Mouse (Mus musculus): ENCODE results near the gene Pi4k2a.

DNA sequence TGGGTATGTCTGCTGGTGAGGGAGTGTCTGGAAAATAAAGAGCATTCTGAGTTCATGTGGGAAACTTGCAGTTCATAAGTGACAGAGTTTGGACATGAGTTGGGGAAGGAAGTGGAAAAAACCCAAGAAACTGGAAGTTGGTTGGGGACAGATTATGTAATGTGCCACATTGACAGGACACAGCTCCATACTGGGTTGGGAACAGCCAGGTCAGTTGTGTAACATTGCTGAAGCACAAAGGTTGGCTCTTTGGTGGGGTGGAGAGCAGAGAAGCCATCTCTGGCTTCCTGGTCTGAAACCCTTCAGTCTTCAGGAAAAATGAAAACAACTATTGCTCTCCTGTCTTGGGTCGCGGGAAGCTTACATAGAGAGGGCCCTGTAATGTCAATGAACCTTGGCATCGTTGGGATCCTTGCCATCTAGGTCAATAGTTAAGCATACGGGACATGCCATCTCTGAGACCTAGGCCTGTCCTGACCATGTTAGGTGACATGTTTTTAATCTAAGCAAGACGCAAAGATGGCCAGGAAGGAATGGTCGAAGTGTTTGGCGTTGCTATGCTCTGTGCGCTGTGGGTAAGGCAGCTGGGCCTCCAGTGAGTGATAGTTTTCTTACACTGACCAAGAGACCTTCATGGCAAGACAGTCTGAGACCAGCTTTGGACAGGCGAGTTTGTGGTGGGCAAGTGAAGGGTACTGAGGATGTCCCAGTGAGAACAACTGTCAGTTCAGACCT, 56.2 kb downstream of the Pi4k2a start:
- TF ChIP-seq POLR2A (IDR thresholded peaks at IDR 0.05; ENCODE audit: borderline replicate concordance, extremely low read depth, insufficient read depth, insufficient read length, poor library complexity, severe bottlenecking): no peak
- no peak for TF ChIP-seq CTCF (IDR thresholded peaks at IDR 0.05; ENCODE audit: borderline replicate concordance, extremely low read depth, insufficient read depth, insufficient read length)
